Mouse (Mus musculus) thymus, adult 2 months (tissue): ENCODE data around the gene Tbx18.

Source experiments
- CTCF ChIP-seq: fragments of 200-500 bp; IDR thresholded peaks from 2 replicates; pipeline ENCODE4 v1.5.1; 2012; ENCODE audit warnings: mild to moderate bottlenecking, control low read depth, low read length, moderate library complexity, borderline replicate concordance; ENCODE audit not compliant: control insufficient read depth, poor library complexity, insufficient read depth; ENCODE audit errors: extremely low read depth
- POLR2A ChIP-seq: fragments of 200-500 bp; IDR thresholded peaks from 2 replicates; pipeline ENCODE4 v1.6.1; 2012; ENCODE audit warnings: mild to moderate bottlenecking, low read length, control low read depth, moderate library complexity; ENCODE audit not compliant: control insufficient read depth, poor library complexity, insufficient read depth; ENCODE audit errors: extremely low read depth

GRCm38 (mm10) chr9:87682247-87682646 lies 48.8 kb downstream of the Tbx18 start:
- TF ChIP-seq POLR2A (no peak), CTCF (no peak)
